Mouse (Mus musculus) heart, postnatal 10 days (tissue): Measurements from ENCODE around the gene Gm44502. TPM values are rescaled to one million over a fixed set of nuclear protein-coding genes. Genes with fewer than 3 reads are reported as not detected.

Experiments
- DNase-seq, 2 experiments: peaks; one replicate each; pipeline ENCODE4 v3.0.0; 2021
- intact Hi-C: fragments of 180-260 bp; cut with DNase I; formaldehyde crosslinking; loops from one replicate; pipeline ENCODE4 v1.15.1; 2025
- total RNA-seq, 2 experiments: library from RNA; stranded (reverse); gene quantifications; 2 replicates each; pipeline ENCODE4 v1.2.3; 2021

Gm44502 gene
- total RNA-seq, 2 experiments from 2014 or later, result 14.6 to 15.4 TPM

GRCm38 (mm10) chr15:89406691-89407090 is 22.8 kb downstream of the Gm44502 start:
- intact Hi-C loops, result no loop called here

GRCm38 (mm10) chr15:89404831-89405623 is 24.5 kb downstream of the Gm44502 start:
- no peak for DNase-seq
- intact Hi-C loops, result no loop called here

More at GRCm38 (mm10) chr15:89406691-89407090, 22.8 kb downstream of the Gm44502 start:
- DNase-seq, result no peak

- no peak for DNase-seq
- intact Hi-C loops, result no loop called here
Observed at GRCm38 (mm10) chr15:89402471-89402870, 27.0 kb downstream of the Gm44502 start.

GRCm38 (mm10) chr15:89399716-89400115 is 29.8 kb downstream of the Gm44502 start:
- intact Hi-C loops, result no loop called here
- no peak for DNase-seq

GRCm38 (mm10) chr15:89398146-89398545 is 31.4 kb downstream of the Gm44502 start:
- DNase-seq, result no peak
- intact Hi-C loops, result no loop called here

- intact Hi-C loops, result no loop called here
- no peak for DNase-seq
Observed at GRCm38 (mm10) chr15:89396883-89397282, 32.6 kb downstream of the Gm44502 start.

- intact Hi-C loops, result no loop called here
Observed at GRCm38 (mm10) chr15:89390081-89390480, 39.4 kb downstream of the Gm44502 start.

GRCm38 (mm10) chr15:89387127-89387526 is 42.4 kb downstream of the Gm44502 start:
- intact Hi-C loops, result no loop called here
- no peak for DNase-seq

More at GRCm38 (mm10) chr15:89390081-89390480, 39.4 kb downstream of the Gm44502 start:
- DNase-seq, result no peak

- no peak for DNase-seq
- intact Hi-C loops, result no loop called here
Observed at GRCm38 (mm10) chr15:89384617-89385016, 44.9 kb downstream of the Gm44502 start, which contains the start of gene Klhdc7b. Gene Klhdc7b (plus strand): TSS chr15:89384917.

- peak in 1 of 2 experiments; percentile 35 for DNase-seq
- intact Hi-C loops, result loop anchor here (2.0 to 5.0 kb wide), 2 partner anchors 49 to 148 kb away; partner anchors contain the start of genes C730034F03Rik, Chkb and Gm44502
Observed at GRCm38 (mm10) chr15:89379429-89379828, 50.1 kb downstream of the Gm44502 start.

- DNase-seq, result peak; percentile 54 to 57
- intact Hi-C loops, result loop anchor here (2.0 to 5.0 kb wide), 2 partner anchors 50 to 148 kb away; partner anchors contain the start of genes C730034F03Rik, Chkb and Gm44502
Observed at GRCm38 (mm10) chr15:89378831-89379401, 50.6 kb downstream of the Gm44502 start, which contains the start of gene Odf3b. Gene Odf3b (minus strand): TSS chr15:89379282.

GRCm38 (mm10) chr15:89377938-89378828 is 51.3 kb downstream of the Gm44502 start:
- DNase-seq, result no peak
- intact Hi-C loops, result loop anchor here (2.0 to 5.0 kb wide), 2 partner anchors 51 to 149 kb away; partner anchors contain the start of genes C730034F03Rik, Chkb and Gm44502

- intact Hi-C loops, result loop anchor here (5.0 kb wide), 1 partner anchor 150 kb away; no protein-coding TSS in a partner anchor
Observed at GRCm38 (mm10) chr15:89377362-89377761, 52.1 kb downstream of the Gm44502 start.

GRCm38 (mm10) chr15:89376957-89377356 is 52.5 kb downstream of the Gm44502 start, which contains the start of gene Tymp:
Gene Tymp (minus strand): TSS chr15:89377039.
- intact Hi-C loops, result loop anchor here (5.0 kb wide), 1 partner anchor 150 kb away; no protein-coding TSS in a partner anchor
- DNase-seq, result no peak

More at GRCm38 (mm10) chr15:89377362-89377761, 52.1 kb downstream of the Gm44502 start:
- DNase-seq, result no peak

GRCm38 (mm10) chr15:89376040-89376439 is 53.5 kb downstream of the Gm44502 start:
- intact Hi-C loops, result loop anchor here (5.0 kb wide), 1 partner anchor 151 kb away; no protein-coding TSS in a partner anchor
- DNase-seq, result no peak

GRCm38 (mm10) chr15:89374801-89375534 is 54.5 kb downstream of the Gm44502 start:
- intact Hi-C loops, result loop anchor here (5.0 kb wide), 2 partner anchors 92 to 152 kb away; no protein-coding TSS in a partner anchor

GRCm38 (mm10) chr15:89374340-89374739 is 55.2 kb downstream of the Gm44502 start:
- DNase-seq, result no peak
- intact Hi-C loops, result loop anchor here (5.0 kb wide), 1 partner anchor 93 kb away; no protein-coding TSS in a partner anchor

More at GRCm38 (mm10) chr15:89374801-89375534, 54.5 kb downstream of the Gm44502 start:
- no peak for DNase-seq

- DNase-seq, result peak; percentile 94 to 98
- intact Hi-C loops, result loop anchor here (2.0 to 5.0 kb wide), 2 partner anchors 17 to 93 kb away; no protein-coding TSS in a partner anchor
Observed at GRCm38 (mm10) chr15:89373762-89374248, 55.7 kb downstream of the Gm44502 start, which contains the start of gene Sco2. Gene Sco2 (minus strand): TSS chr15:89373846.
